Mouse (Mus musculus) heart, postnatal 0 days (tissue): ENCODE data around the gene 3110082J24Rik.

Experiments
- CTCF ChIP-seq: IDR thresholded peaks from 2 replicates; pipeline ENCODE4 v1.5.1; 2016; ENCODE audit warnings: antibody characterized with exemption, control low read depth, low read depth
- EP300 ChIP-seq: IDR thresholded peaks from 2 replicates; pipeline ENCODE4 v1.6.1; 2016; ENCODE audit warnings: antibody characterized with exemption, low read depth

- TF ChIP-seq CTCF (no peak), EP300 (no peak)
Observed at GRCm38 (mm10) chr5:30067726-30068125, 38.2 kb downstream of the 3110082J24Rik start.
